Mouse (Mus musculus) adrenal gland, adult 18-20 months (tissue): ENCODE measurements around the gene Tcf7l2. TPM values are rescaled to one million over a fixed set of nuclear protein-coding genes. Genes with fewer than 3 reads are reported as not detected.

ENCODE experiments used
- DNase-seq, 2 experiments: peaks; one replicate each; pipeline ENCODE4 v3.0.0; 2021 to 2022; ENCODE audit warnings: low spot score in 2 of 2
- total RNA-seq, 2 experiments: library from RNA; stranded (reverse); gene quantifications; 1 replicate in 1 of 2; 2 replicates in 1 of 2; pipeline ENCODE4 v1.2.3; 2021

Gene Tcf7l2
- total RNA-seq, 2 experiments from 2014 or later = 16.0 to 17.3 TPM

DNA sequence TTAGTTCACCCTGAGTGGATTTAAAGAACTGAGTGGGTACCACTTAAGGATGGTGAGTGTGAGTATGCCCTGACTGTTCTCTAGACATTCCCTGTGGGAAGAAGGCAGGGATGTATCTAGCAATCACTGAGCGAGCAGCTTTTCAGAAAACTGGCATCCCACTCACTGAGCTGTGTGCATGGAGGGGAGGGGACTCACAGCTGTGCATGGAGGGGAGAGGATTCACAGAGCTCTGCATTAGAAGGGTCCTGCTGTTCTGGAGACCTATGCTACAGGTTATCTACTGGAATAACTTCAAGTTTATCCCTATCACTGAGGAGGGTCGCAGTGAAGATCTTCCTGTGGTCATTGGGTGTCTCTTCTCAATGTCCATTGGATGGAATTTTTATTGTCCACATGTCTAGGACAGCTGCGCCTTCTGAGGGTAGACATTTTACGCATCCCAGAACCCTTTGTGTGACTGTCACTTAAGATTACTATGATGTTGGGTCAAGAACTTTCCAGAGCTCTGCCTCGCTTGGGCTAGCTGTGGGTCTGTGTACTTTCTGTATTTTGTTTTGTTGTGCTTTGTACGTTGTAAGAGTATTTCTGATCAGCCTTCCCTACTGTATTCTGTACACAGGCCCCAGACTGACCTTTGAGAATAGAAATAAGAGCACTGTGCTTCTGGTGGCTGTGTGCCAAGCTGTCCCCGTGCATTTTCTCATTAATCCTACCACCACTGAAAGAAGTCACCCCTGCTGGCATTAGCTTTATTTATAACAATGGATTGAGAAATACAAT lies 192.5 kb downstream of the Tcf7l2 start:
- no peak for DNase-seq

- DNase-seq = no peak
These were observed 193.0 kb downstream of the Tcf7l2 start for GRCm38 (mm10) chr19:55934730-55935003.

GRCm38 (mm10) chr19:55937026-55937425 lies 195.4 kb downstream of the Tcf7l2 start:
- DNase-seq = no peak

- DNase-seq = no peak
These were observed 196.8 kb downstream of the Tcf7l2 start for GRCm38 (mm10) chr19:55938254-55939046.

GRCm38 (mm10) chr19:55939090-55939489 lies 197.5 kb downstream of the Tcf7l2 start:
- DNase-seq = no peak

- no peak for DNase-seq
These were observed 198.1 kb downstream of the Tcf7l2 start for GRCm38 (mm10) chr19:55939719-55940118.

DNA sequence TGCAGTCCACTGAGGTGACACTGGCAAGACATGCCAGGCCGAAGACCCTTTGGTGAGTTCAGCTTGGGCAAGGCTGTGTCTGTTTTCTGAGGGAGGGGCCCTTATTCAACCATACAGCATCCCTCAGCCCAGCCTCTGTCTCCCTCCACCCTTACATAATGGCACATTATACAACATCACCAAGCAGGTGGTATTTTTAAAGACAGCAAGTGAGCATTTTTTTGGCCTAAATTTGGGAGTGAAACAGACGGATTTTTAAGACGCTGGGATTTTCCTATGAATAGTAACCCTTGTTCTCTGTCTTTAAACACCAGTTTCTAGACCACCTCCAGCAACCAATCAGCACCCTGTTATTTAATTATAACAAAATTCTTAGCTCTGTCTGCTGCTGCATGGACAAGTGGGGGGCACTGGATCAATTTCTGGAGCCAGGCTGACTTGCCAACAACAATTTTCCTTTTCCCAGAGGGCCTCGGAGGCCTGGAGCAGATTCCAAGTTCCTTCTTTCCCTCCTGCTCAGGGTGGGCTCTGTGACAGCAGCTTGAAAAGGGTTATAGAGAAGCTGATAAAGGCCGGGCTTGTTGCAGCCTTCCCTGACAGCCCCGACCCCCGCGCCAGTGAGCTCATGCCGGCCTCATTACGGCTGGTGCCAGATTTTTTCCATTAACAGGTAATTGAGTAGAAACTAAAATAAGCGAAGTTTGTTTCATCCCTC lies 199.1 kb downstream of the Tcf7l2 start:
- no peak for DNase-seq

- DNase-seq = no peak
These were observed 199.9 kb downstream of the Tcf7l2 start for GRCm38 (mm10) chr19:55941253-55942125.

DNA sequence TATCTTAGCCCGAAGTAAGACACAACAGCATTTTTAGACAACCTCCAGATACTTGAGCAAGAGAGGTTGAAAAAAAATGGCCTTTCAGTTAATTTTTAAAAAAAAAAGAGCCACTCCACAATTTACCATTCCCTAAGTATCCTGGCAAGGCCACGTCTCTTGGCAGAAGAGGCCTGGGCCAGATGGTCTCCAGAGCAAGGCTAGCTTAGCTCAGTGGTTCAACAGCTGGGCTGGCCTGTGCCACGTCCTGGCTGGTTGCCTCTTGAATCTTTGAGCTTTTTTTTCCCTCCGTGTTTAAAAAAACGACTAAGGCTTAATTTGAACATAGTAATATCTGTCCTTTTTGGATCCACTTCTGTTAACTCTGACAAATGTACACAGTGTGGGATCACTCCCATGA lies 209.8 kb downstream of the Tcf7l2 start:
- no peak for DNase-seq

- DNase-seq = no peak
These were observed 211.6 kb downstream of the Tcf7l2 start for GRCm38 (mm10) chr19:55953207-55953606.

DNA sequence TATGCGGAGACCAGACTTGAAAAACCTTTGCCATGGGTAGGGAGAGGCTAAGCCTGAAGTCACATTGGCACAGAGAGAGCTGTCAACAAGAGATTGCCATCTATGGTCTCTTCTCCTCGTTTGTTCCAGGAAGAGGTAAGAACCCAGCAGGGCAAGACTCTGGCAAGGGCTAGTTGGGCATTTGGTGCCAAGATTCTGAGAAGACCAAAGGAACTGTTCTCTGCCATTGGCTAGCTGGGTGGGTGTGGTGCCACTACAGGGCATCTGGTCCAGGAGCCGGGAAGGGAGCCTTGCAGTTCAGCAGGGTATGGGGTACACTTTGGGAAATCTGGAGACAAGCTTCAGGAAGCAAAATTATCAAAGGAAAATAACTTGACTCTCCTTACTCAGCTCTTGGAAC lies 213.5 kb downstream of the Tcf7l2 start:
- no peak for DNase-seq

- no peak for DNase-seq
These were observed 215.1 kb downstream of the Tcf7l2 start for GRCm38 (mm10) chr19:55956745-55957144.

GRCm38 (mm10) chr19:55964421-55964820 lies 222.8 kb downstream of the Tcf7l2 start:
- no peak for DNase-seq

- no peak for DNase-seq
These were observed 224.4 kb downstream of the Tcf7l2 start for GRCm38 (mm10) chr19:55966066-55966465.

- no peak for DNase-seq
These were observed 228.4 kb downstream of the Tcf7l2 start for GRCm38 (mm10) chr19:55969929-55970531.

DNA sequence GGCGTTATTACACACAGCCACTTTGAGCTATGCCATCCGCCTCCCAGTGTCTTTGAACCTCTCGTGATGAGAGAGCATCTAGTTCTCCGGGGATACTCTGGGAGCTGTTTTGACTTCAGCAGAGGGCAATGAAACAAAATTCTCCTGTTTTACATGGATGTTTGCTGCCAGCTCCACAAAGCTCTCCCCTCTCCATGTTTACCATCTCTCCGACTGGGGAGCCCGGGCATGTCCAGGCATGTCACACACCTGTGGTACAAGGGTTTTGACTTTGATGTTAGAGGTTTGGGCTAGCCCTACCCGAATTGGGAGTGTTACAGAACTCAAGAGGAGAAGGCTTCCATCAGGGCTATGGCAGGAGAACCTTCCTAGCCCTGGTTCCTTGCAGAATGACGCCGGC lies 234.5 kb downstream of the Tcf7l2 start:
- DNase-seq = no peak
